Mouse (Mus musculus) midbrain, embryonic 11.5 days (tissue): ENCODE results near the gene Fras1. TPM values are rescaled to one million over a fixed set of nuclear protein-coding genes. Genes with fewer than 3 reads are reported as not detected.
A peak's percentile ranks its signal among the peaks of the same experiment; 100 is the strongest.

ENCODE experiments used
- ATAC-seq: fragments of 200-750 bp; cut with Nextera tagmentation; 2 replicates; pipeline ENCODE4 v1.8.0; 2017; ENCODE audit warnings: moderate TSS enrichment, moderate library complexity; ENCODE audit not compliant: low FRiP score
- DNase-seq: peaks from one replicate; pipeline ENCODE4 v3.0.0; 2015; ENCODE audit warnings: low spot score; ENCODE audit errors: missing footprints
- H3K27ac ChIP-seq: fragments of 300-500 bp; sonication (generic); 2 replicates; pipeline ENCODE4 v1.5.1; 2014; ENCODE audit warnings: low read depth, low read length
- H3K27me3 ChIP-seq: fragments of 300-500 bp; sonication (generic); 2 replicates; pipeline ENCODE4 v1.6.1; 2014; ENCODE audit warnings: mild to moderate bottlenecking, low read length, moderate library complexity, mixed read lengths; ENCODE audit not compliant: control insufficient read depth, insufficient read depth
- H3K36me3 ChIP-seq: fragments of 300-500 bp; sonication (generic); 2 replicates; pipeline ENCODE4 v1.6.1; 2014; ENCODE audit warnings: mild to moderate bottlenecking, low read length, moderate library complexity, mixed read lengths; ENCODE audit not compliant: control insufficient read depth, insufficient read depth
- H3K4me1 ChIP-seq: fragments of 300-500 bp; sonication (generic); 2 replicates; pipeline ENCODE4 v1.6.1; 2014; ENCODE audit warnings: low read length; ENCODE audit not compliant: control insufficient read depth, insufficient read depth
- H3K4me2 ChIP-seq: fragments of 300-500 bp; sonication (generic); 2 replicates; pipeline ENCODE4 v1.6.1; 2014; ENCODE audit warnings: mild to moderate bottlenecking, moderate library complexity
- H3K4me3 ChIP-seq: fragments of 300-500 bp; sonication (generic); 2 replicates; pipeline ENCODE4 v1.5.1; 2014; ENCODE audit warnings: low read depth, low read length
- H3K9ac ChIP-seq: fragments of 300-500 bp; sonication (generic); 2 replicates; pipeline ENCODE4 v1.6.1; 2014; ENCODE audit warnings: low read length
- H3K9me3 ChIP-seq: fragments of 300-500 bp; sonication (generic); 2 replicates; pipeline ENCODE4 v1.6.1; 2016; ENCODE audit warnings: low read length; ENCODE audit not compliant: control insufficient read depth
- WGBS: fragments of 180-500 bp; shearing (Covaris S2); extraction: QIAGEN DNeasy Blood & Tissue Kit; methylation state at CpG from one replicate; pipeline ENCODE4 v1.1.7; 2014; 5-methylcytosine and 5-hydroxymethylcytosine counted together
- polyA plus RNA-seq: library from polyadenylated mRNA; unstranded; fragments of >200 nt; fragmentation: Nextera tagmentation; extraction: Ambion mirVana; gene quantifications from 2 replicates; pipeline ENCODE4 v1.2.1, GENCODE M21; 2014

Fras1 gene
- polyA plus RNA-seq, 1 experiment from 2014 or later: 6.2 TPM

DNA sequence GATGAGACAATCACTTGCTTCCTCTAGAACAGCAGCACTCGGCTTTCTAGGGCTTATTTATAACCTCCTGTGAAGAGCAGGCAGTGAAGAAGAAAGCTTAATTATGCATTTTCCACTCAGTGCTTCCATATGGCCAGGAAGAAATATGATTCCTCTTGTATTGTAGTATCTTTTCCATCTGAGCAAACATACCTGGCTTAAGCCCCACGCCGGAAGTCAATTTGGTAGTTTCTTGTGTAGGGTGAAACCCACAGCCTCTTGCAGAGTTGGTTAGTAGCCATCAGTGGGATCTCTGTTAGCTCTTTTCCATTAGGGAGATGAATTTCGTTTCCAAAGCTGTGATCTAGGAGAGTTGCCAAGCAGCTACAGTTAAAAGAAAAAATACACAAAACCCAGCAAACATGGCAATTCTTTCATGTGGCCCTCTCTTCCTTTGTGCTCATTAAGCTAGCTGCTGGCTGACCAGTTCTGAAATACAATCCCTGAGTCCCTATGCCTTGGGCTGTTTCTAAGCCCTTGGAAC lies 83.7 kb downstream of the Fras1 start:
- H3K27me3 ChIP-seq: no peaks in the 10 kb centered on the region
- ATAC-seq (no peak), DNase-seq (no peak)
- 66% methylated on average over 4 of the region's 4 CpGs for whole genome bisulfite sequencing
- H3K36me3 ChIP-seq: no peaks in the 10 kb centered on the region
- H3K9ac ChIP-seq: no peak overlapping the region
- H3K27ac ChIP-seq: no peak overlapping the region
- H3K4me1 ChIP-seq: no peaks in the 10 kb centered on the region
- no peak overlapping the region for H3K4me3 ChIP-seq
- no peak overlapping the region for H3K4me2 ChIP-seq
- no peaks in the 10 kb centered on the region for H3K9me3 ChIP-seq

- Histone ChIP-seq H3K36me3 (no peaks in the 10 kb centered on the region), H3K4me3 (no peak overlapping the region), H3K27me3 (no peaks in the 10 kb centered on the region), H3K9me3 (no peaks in the 10 kb centered on the region), H3K4me2 (no peak overlapping the region), H3K4me1 (no peaks in the 10 kb centered on the region), H3K9ac (no peak overlapping the region), H3K27ac (no peak overlapping the region)
- DNase-seq (no peak), ATAC-seq (no peak)
- WGBS: 84% methylated on average over 4 of the region's 4 CpGs
Measured at GRCm38 (mm10) chr5:96459605-96460004, 85.8 kb downstream of the Fras1 start.

GRCm38 (mm10) chr5:96462197-96462596 lies 88.4 kb downstream of the Fras1 start:
- no peak for DNase-seq
- H3K27ac ChIP-seq: no peak overlapping the region
- H3K27me3 ChIP-seq: no peaks in the 10 kb centered on the region
- no peak overlapping the region for H3K9ac ChIP-seq
- H3K36me3 ChIP-seq: no peaks in the 10 kb centered on the region
- H3K4me3 ChIP-seq: no peak overlapping the region
- 91% methylated on average over 2 of the region's 2 CpGs for WGBS
- ATAC-seq: no peak
- H3K9me3 ChIP-seq: no peaks in the 10 kb centered on the region
- H3K4me2 ChIP-seq: no peak overlapping the region
- H3K4me1 ChIP-seq: no peaks in the 10 kb centered on the region

DNA sequence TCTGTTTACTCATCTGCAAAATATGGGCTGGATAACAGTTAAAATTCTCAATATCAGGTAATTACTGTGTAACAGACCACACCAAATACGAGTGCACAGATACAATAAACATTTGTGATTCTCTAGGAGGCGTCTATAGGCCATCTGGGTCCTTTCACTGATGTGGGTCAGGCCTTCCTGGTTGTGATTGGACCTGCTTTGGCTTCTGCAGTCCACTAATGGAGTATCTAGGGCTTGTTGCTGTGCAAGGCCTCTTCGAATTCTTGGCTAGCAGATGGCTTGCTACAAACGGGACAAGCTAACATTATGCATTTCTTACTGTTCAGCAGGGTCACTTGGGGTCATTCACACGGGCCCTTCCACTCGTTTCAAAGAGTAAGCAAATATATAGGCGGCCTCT lies 92.7 kb downstream of the Fras1 start:
- no peaks in the 10 kb centered on the region for H3K27me3 ChIP-seq
- H3K4me1 ChIP-seq: no peaks in the 10 kb centered on the region
- no peak overlapping the region for H3K4me2 ChIP-seq
- no peak for DNase-seq
- no peak overlapping the region for H3K4me3 ChIP-seq
- no peak overlapping the region for H3K9ac ChIP-seq
- no peaks in the 10 kb centered on the region for H3K9me3 ChIP-seq
- ATAC-seq: no peak
- 60% methylated on average over 7 of the region's 7 CpGs for WGBS
- H3K27ac ChIP-seq: no peak overlapping the region
- H3K36me3 ChIP-seq: no peaks in the 10 kb centered on the region

GRCm38 (mm10) chr5:96471995-96472394 lies 98.2 kb downstream of the Fras1 start:
- no peaks in the 10 kb centered on the region for H3K27me3 ChIP-seq
- H3K9ac ChIP-seq: no peak overlapping the region
- no peak overlapping the region for H3K27ac ChIP-seq
- WGBS: 52% methylated on average over 3 of the region's 3 CpGs
- no peaks in the 10 kb centered on the region for H3K36me3 ChIP-seq
- ATAC-seq: no peak
- H3K4me2 ChIP-seq: no peak overlapping the region
- H3K4me3 ChIP-seq: no peak overlapping the region
- no peaks in the 10 kb centered on the region for H3K9me3 ChIP-seq
- H3K4me1 ChIP-seq: no peaks in the 10 kb centered on the region
- peak; percentile 56 for DNase-seq

GRCm38 (mm10) chr5:96475488-96475887 lies 101.7 kb downstream of the Fras1 start:
- no peaks in the 10 kb centered on the region for H3K27me3 ChIP-seq
- 87% methylated on average over 3 of the region's 3 CpGs for WGBS

DNA sequence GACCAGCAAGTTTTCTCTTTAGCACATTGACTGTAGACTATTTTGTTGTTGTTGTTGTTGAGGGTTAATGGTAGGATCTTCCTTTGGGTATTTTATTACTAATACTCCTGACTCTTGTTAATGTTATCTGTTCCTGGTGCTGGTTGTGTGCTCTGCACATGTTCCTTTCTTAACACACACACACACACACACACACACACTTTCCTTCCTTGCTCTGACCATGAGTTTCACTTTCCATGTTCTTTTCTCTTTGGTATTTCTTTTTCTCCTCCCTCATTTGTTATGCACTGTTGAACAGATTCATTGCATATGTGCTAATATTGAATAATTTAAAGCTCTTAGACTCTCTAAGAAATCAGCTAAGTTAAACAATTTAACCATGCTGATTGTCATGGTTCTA lies 105.2 kb downstream of the Fras1 start:
- Histone ChIP-seq H3K27me3 (no peaks in the 10 kb centered on the region), H3K9me3 (no peaks in the 10 kb centered on the region), H3K4me2 (no peak overlapping the region), H3K4me3 (no peak overlapping the region), H3K4me1 (no peaks in the 10 kb centered on the region), H3K9ac (no peak overlapping the region), H3K36me3 (no peaks in the 10 kb centered on the region), H3K27ac (no peak overlapping the region)
- DNase-seq: no peak
- no peak for ATAC-seq

More at GRCm38 (mm10) chr5:96475488-96475887, 101.7 kb downstream of the Fras1 start:
- H3K27ac ChIP-seq: no peak overlapping the region
- no peak overlapping the region for H3K4me3 ChIP-seq
- no peaks in the 10 kb centered on the region for H3K36me3 ChIP-seq
- H3K4me2 ChIP-seq: no peak overlapping the region
- H3K9me3 ChIP-seq: no peaks in the 10 kb centered on the region
- no peaks in the 10 kb centered on the region for H3K4me1 ChIP-seq
- DNase-seq: no peak
- ATAC-seq: no peak
- no peak overlapping the region for H3K9ac ChIP-seq

DNA sequence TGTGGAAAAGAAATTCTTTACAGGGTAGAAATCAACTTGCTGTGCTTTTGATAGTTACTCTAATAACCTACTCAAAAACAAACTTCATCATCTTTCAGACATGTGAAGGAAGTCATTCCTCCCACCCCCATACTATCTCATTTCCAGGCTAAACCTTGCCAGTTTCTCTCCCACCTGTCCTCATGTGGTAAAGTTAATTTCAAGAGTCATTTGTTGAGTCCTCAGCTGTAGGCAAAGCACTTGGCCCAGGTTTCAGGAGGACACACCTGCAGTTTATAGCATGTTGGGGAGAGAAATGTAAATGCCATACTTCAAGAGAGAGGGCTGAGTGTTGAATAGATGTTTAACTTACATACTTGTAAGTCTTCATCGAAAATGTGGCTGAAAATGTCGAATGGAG lies 107.4 kb downstream of the Fras1 start:
- Histone ChIP-seq H3K27me3 (no peaks in the 10 kb centered on the region), H3K36me3 (no peaks in the 10 kb centered on the region), H3K4me1 (no peaks in the 10 kb centered on the region), H3K4me2 (no peak overlapping the region), H3K9me3 (no peaks in the 10 kb centered on the region), H3K4me3 (no peak overlapping the region), H3K9ac (no peak overlapping the region), H3K27ac (no peak overlapping the region)
- DNase-seq (no peak), ATAC-seq (no peak)
- 94% methylated on average over 2 of the region's 2 CpGs for WGBS

DNA sequence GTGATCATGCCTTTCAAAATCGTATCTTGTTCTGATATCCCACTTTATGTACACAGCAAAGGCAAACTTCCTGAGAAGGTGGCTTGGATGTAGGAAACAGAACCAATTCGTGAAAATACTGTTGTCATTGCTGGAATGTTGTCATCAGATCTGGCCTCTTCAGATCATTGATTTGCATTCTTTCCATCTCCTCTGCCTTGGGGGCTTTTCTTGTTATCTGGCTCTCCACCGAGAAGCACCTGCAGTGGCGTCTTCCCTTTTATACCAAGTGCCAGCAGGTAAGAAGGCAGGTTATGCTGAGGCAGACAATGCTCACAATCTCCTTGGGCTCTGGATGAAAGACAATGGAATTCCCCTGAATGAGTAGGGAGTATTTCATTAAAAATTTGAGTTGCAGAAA lies 108.3 kb downstream of the Fras1 start:
- Histone ChIP-seq H3K4me3 (no peak overlapping the region), H3K27ac (no peak overlapping the region)
- no peak for ATAC-seq

GRCm38 (mm10) chr5:96492497-96492896 lies 118.7 kb downstream of the Fras1 start:
- ATAC-seq (no peak), DNase-seq (no peak)
- Histone ChIP-seq H3K9ac (no peak overlapping the region), H3K4me2 (no peak overlapping the region), H3K4me3 (no peak overlapping the region), H3K36me3 (no peaks in the 10 kb centered on the region), H3K9me3 (no peaks in the 10 kb centered on the region), H3K4me1 (no peaks in the 10 kb centered on the region), H3K27me3 (no peaks in the 10 kb centered on the region), H3K27ac (no peak overlapping the region)
- 95% methylated on average over 1 of the region's 1 CpGs for WGBS

More for the DNA sequence above, 108.3 kb downstream of the Fras1 start:
- Histone ChIP-seq H3K36me3 (no peaks in the 10 kb centered on the region), H3K27me3 (no peaks in the 10 kb centered on the region), H3K4me2 (no peak overlapping the region), H3K9me3 (no peaks in the 10 kb centered on the region), H3K4me1 (no peaks in the 10 kb centered on the region), H3K9ac (no peak overlapping the region)
- DNase-seq: no peak
- WGBS: 83% methylated on average over 4 of the region's 4 CpGs
